Mouse (Mus musculus) heart, adult 2 months (tissue): ENCODE results near the gene Sh3rf3. TPM values are rescaled to one million over a fixed set of nuclear protein-coding genes. Genes with fewer than 3 reads are reported as not detected.

Source experiments
- DNase-seq, 2 experiments: peaks; one replicate each; pipeline ENCODE4 v3.0.0; 2021
- H3K27ac ChIP-seq: fragments of 200-600 bp; 2 replicates; pipeline ENCODE4 v1.8.1; 2022
- H3K27me3 ChIP-seq: fragments of 200-500 bp; 2 replicates; pipeline ENCODE4 v1.6.1; 2012; ENCODE audit warnings: mild to moderate bottlenecking, low read length, inconsistent platforms, mixed read lengths; ENCODE audit not compliant: control insufficient read depth, insufficient read depth
- H3K36me3 ChIP-seq: fragments of 200-500 bp; 2 replicates; pipeline ENCODE4 v1.6.1; 2012; ENCODE audit warnings: low read length, inconsistent platforms; ENCODE audit not compliant: control insufficient read depth, insufficient read depth
- H3K4me1 ChIP-seq: fragments of 200-500 bp; 2 replicates; pipeline ENCODE4 v1.6.1; 2011; ENCODE audit warnings: low read length; ENCODE audit not compliant: control insufficient read depth, insufficient read depth
- H3K4me3 ChIP-seq: fragments of 200-600 bp; 2 replicates; pipeline ENCODE4 v1.8.1; 2022
- H3K79me2 ChIP-seq: fragments of 200-500 bp; replicated peaks from 2 replicates; pipeline ENCODE4 v1.6.1; 2012; ENCODE audit warnings: mild to moderate bottlenecking, inconsistent platforms, low read length, moderate library complexity, mixed read lengths; ENCODE audit not compliant: control insufficient read depth, insufficient read depth
- H3K9ac ChIP-seq: fragments of 200-500 bp; 2 replicates; pipeline ENCODE4 v1.6.1; 2012; ENCODE audit warnings: low read depth, mild to moderate bottlenecking, control low read depth, inconsistent platforms, low read length, mixed read lengths
- CTCF ChIP-seq: fragments of 200-600 bp; IDR thresholded peaks from 2 replicates; pipeline ENCODE4 v1.8.1; 2022; ENCODE audit warnings: antibody characterized with exemption, mild to moderate bottlenecking, moderate library complexity
- EP300 ChIP-seq: fragments of 200-500 bp; IDR thresholded peaks from 2 replicates; pipeline ENCODE4 v1.6.1; 2011; ENCODE audit warnings: low read depth, low read length, control low read depth; ENCODE audit not compliant: insufficient read depth
- POLR2A ChIP-seq: fragments of 200-500 bp; IDR thresholded peaks from 2 replicates; pipeline ENCODE4 v1.6.1; 2011; ENCODE audit warnings: mild to moderate bottlenecking, low read depth, low read length, control low read depth; ENCODE audit not compliant: insufficient read depth
- WGBS: fragments of 180-500 bp; shearing (Covaris S2); methylation state at CpG from one replicate; pipeline ENCODE4 v1.1.7; 2018; 5-methylcytosine and 5-hydroxymethylcytosine counted together
- intact Hi-C: fragments of 180-260 bp; cut with DNase I; formaldehyde crosslinking; loops from one replicate; pipeline ENCODE4 v1.15.1; 2025
- polyA plus RNA-seq: library from polyadenylated mRNA; depleted of rRNA; stranded (reverse); fragments of >200 nt; gene quantifications from 2 replicates; pipeline ENCODE4 v1.2.3, GENCODE M21; 2012
- total RNA-seq, 2 experiments: library from RNA; stranded (reverse); gene quantifications; 2 replicates each; pipeline ENCODE4 v1.2.3; 2021

Gene Sh3rf3
- total and polyA plus RNA-seq, 3 experiments = 0.80 to 1.6 (median 0.97) TPM

DNA sequence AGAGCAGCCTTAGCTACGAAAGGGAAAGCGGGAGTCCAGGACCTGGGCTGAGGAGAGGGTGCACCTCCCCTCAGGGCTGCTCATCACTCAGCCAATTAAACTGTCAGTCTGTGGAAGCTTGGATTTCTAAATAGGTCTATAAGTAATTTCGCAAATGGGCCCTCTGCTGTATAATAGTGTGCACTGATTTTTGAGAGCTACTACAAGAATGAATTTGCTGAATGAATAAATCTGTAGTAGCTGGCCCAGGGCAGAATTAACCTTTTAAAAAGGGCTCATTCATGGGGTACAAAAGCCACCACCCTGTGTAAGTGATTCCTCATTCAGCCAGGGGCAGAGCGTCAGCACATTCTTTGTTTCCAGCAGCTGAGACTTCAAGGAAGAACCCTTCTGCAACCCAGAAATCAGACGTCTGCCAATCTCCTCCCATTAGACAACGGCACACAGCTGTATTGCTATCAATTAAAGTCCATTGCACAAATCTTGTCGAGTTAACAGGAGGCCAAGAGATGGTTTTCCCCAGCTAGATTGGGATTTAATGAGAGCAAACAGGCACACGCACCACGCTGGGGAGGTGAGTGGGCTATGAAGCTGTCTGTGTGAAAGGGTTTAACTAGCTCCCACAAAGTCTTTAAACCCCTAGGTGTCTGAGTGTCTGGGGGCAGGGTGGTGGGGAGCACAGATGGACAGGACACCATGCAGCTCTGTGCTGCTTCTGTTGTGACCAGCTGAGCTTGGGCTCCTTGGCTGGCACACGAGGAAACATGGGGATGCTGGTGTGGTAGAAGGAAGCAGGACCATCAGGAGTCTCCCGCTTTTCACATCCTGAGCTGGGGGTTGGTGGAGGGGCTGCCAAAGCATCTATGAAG, 136.8 kb downstream of the Sh3rf3 start:
- TF ChIP-seq EP300 = no peak
- TF ChIP-seq CTCF = no peak
- TF ChIP-seq POLR2A = no peak
- no peak for DNase-seq
- Histone ChIP-seq H3K79me2 (no peaks in the 10 kb centered on the region), H3K27me3 (0 out of 2 replicates have a peak, but pooled peaks cover 2% of the 10 kb centered on the region), H3K4me1 (no peaks in the 10 kb centered on the region; the same call in 1 of the 2 replicates), H3K4me3 (no peak overlapping the region), H3K27ac (no peak overlapping the region), H3K9ac (no peak overlapping the region), H3K36me3 (no peaks in the 10 kb centered on the region)
- intact Hi-C loops = loop anchor here (5.0 kb wide), 1 partner anchor 682 kb away; no protein-coding TSS in a partner anchor
- 62% methylated on average over 11 of the region's 11 CpGs for WGBS

DNA sequence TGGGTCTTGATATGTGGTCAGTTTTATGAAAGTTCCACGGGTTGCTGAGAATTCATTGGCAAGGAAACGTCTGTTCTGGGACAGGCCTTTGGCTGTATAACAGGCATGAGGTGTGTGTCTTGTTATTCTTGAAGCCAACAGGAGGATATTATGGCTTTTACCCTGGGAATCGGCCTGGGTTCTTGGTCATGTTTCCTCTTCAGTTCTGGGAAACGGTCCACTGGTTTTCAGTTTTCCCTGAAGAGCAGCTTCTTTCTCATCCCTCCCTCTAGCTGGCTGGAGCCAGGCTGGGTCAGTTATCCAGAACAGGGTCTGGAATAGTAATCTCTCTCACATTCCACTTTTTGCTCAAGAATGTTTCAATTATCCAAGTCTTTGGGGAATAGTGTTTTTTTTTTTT, 147.0 kb downstream of the Sh3rf3 start:
- intact Hi-C loops = no loop called here
- H3K79me2 ChIP-seq = no peaks in the 10 kb centered on the region
- TF ChIP-seq POLR2A (no peak), EP300 (no peak), CTCF (no peak)
- H3K27me3 ChIP-seq = no peaks in the 10 kb centered on the region
- no peak overlapping the region for H3K4me3 ChIP-seq
- WGBS = 54% methylated on average over 4 of the region's 4 CpGs
- no peak overlapping the region for H3K27ac ChIP-seq
- H3K36me3 ChIP-seq = no peaks in the 10 kb centered on the region
- DNase-seq = peak in 1 of 2 experiments; percentile 40
- no peak overlapping the region for H3K9ac ChIP-seq
- H3K4me1 ChIP-seq = no peaks in the 10 kb centered on the region

DNA sequence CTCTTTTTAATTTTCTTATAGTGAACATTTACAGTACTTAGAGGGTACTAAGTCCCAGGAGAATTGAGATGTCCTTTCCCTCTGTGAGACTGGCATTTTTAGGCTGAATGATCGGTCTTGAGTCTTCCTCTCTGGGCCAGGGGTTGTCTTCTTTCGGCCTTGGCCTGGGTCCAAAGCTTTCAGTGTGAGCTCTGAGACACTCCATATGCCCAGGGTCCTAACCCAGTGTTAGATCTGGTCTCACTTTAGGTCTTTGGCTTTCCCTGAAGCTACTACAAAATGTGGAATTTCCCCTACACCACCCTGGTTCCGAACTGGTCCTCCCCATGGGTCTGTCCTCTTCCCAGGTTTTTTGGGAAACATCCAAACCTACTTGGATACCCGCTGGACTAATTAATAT, 155.1 kb downstream of the Sh3rf3 start:
- no peaks in the 10 kb centered on the region for H3K36me3 ChIP-seq
- DNase-seq = no peak
- intact Hi-C loops = no loop called here
- no peaks in the 10 kb centered on the region for H3K4me1 ChIP-seq
- no peak overlapping the region for H3K4me3 ChIP-seq
- 52% methylated on average over 4 of the region's 4 CpGs for WGBS
- no peak overlapping the region for H3K27ac ChIP-seq
- TF ChIP-seq EP300 (no peak), CTCF (no peak), POLR2A (no peak)
- H3K79me2 ChIP-seq = no peaks in the 10 kb centered on the region
- no peak overlapping the region for H3K9ac ChIP-seq
- H3K27me3 ChIP-seq = no peaks in the 10 kb centered on the region

DNA sequence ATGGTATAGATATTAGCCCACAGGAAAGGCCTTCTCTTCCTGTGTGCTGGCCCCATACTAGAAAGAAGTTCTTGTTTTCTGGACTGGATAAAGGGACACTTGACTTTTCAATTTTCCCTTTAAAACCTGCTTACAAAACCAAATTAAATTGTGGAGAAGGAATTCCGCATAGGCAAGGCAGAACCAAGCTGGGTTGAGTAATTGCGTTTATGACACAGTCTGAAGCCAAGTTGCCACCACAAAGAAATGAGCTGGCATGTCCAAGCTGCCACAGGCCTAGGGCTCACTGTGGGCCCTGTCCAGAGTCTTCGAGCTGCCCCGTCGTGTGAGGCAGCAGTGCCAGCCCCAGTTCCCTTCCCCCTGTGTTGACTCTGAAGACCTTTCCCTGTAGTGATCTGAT, 156.2 kb downstream of the Sh3rf3 start:
- H3K36me3 ChIP-seq = no peaks in the 10 kb centered on the region
- intact Hi-C loops = no loop called here
- no peak overlapping the region for H3K9ac ChIP-seq
- H3K4me1 ChIP-seq = no peaks in the 10 kb centered on the region
- no peak overlapping the region for H3K27ac ChIP-seq
- H3K79me2 ChIP-seq = no peaks in the 10 kb centered on the region
- TF ChIP-seq POLR2A = no peak
- TF ChIP-seq CTCF = no peak
- no peak for TF ChIP-seq EP300
- no peak overlapping the region for H3K4me3 ChIP-seq
- 90% methylated on average over 5 of the region's 5 CpGs for WGBS
- DNase-seq = no peak
- no peaks in the 10 kb centered on the region for H3K27me3 ChIP-seq

DNA sequence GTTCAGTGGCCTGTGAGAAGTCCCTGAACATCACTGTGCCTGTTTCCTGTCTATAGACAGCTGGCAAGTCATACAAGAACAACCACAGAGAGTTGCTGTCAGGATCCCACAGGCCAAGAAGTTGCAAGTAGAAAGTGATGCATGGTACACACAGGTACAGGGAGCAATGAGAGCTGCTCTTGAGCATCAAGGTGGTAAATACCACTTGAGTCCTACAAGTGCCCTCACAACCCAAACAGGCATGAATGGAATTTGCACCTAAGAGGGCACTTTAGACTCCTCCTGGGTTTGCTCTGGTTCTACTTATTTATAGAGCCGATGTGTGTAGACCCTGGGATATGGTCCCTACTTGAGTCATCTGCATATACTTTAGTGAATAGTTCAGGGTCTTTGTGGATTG, 159.0 kb downstream of the Sh3rf3 start:
- Histone ChIP-seq H3K36me3 (no peaks in the 10 kb centered on the region), H3K4me1 (no peaks in the 10 kb centered on the region), H3K79me2 (no peaks in the 10 kb centered on the region), H3K27ac (no peak overlapping the region), H3K9ac (no peak overlapping the region), H3K4me3 (no peak overlapping the region), H3K27me3 (no peaks in the 10 kb centered on the region)
- DNase-seq = no peak
- intact Hi-C loops = no loop called here
- TF ChIP-seq CTCF (no peak), POLR2A (no peak), EP300 (no peak)
- 76% methylated on average over 1 of the region's 1 CpGs for WGBS

DNA sequence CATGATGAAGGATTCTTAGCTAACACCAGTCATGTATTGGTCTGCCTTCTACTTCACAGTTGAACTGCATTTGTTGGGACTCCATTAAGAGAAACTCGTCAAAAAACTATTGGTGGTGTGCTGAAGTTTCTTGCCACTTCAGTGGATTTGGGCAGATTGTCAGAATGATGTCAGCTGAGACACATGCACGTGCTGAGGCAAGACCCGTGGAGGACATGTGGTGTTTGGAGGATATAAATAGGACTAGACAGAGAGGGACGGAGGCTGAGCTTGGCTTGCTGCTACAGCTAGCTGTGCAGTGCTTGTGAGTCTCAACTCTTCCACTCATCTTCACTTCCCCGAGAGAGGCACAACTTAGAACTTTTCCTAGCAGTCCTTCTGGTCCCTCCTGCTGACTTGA, 161.0 kb downstream of the Sh3rf3 start:
- H3K27ac ChIP-seq = no peak overlapping the region
- no peak overlapping the region for H3K4me3 ChIP-seq
- no peaks in the 10 kb centered on the region for H3K79me2 ChIP-seq
- H3K36me3 ChIP-seq = no peaks in the 10 kb centered on the region
- 38% methylated on average over 5 of the region's 5 CpGs for WGBS
- H3K4me1 ChIP-seq = no peaks in the 10 kb centered on the region
- no peaks in the 10 kb centered on the region for H3K27me3 ChIP-seq
- TF ChIP-seq EP300 = no peak
- no peak for TF ChIP-seq POLR2A
- no peak for TF ChIP-seq CTCF
- intact Hi-C loops = no loop called here
- no peak for DNase-seq
- no peak overlapping the region for H3K9ac ChIP-seq
